Mouse (Mus musculus): Measurements from ENCODE around the gene Gm17087. TPM values are rescaled to one million over a fixed set of nuclear protein-coding genes. Genes with fewer than 3 reads are reported as not detected.

Gene Gm17087
- polyA plus RNA-seq (2015; fragmentation: Nextera tagmentation; extraction: Ambion mirVana), result not detected in 2 replicates

- Histone ChIP-seq H3K9me3 (ENCODE audit: control insufficient read depth, low read length) (no peaks in the 10 kb centered on the region), H3K36me3 (ENCODE audit: control insufficient read depth, insufficient read depth, low read length) (no peaks in the 10 kb centered on the region), H3K27ac (ENCODE audit: low read length) (no peak within 1 kb of the TSS), H3K9ac (ENCODE audit: low read length) (no peak within 1 kb of the TSS), H3K27me3 (ENCODE audit: control insufficient read depth, insufficient read depth, low read depth, low read length) (no peaks in the 10 kb centered on the region), H3K4me1 (replicated peaks; ENCODE audit: control insufficient read depth, insufficient read depth, low read length) (no peaks in the 10 kb centered on the region), H3K4me3 (ENCODE audit: low read length) (no peak within 1 kb of the TSS), H3K4me2 (ENCODE audit: low read depth, low read length) (no peak within 1 kb of the TSS)
- WGBS, result 79% methylated on average over 6 of the region's 6 CpGs
- no peak for ATAC-seq (ENCODE audit: low read depth)
Measured at GRCm38 (mm10) chr17:8566850-8567249, at the start of gene Gm17087. Gm17087 (minus strand) TSS chr17:8566950.

GRCm38 (mm10) chr17:8613882-8614551 lies 47.3 kb upstream of the Gm17087 start:
- 32% methylated on average over 7 of the region's 7 CpGs for WGBS
- H3K4me1 ChIP-seq (replicated peaks; ENCODE audit: control insufficient read depth, insufficient read depth, low read length), result no peaks in the 10 kb centered on the region
- ATAC-seq (ENCODE audit: low read depth), result no peak

GRCm38 (mm10) chr17:8611916-8612315 lies 45.2 kb upstream of the Gm17087 start:
- no peak overlapping the region for H3K27ac ChIP-seq (ENCODE audit: low read length)
- no peaks in the 10 kb centered on the region for H3K27me3 ChIP-seq (ENCODE audit: control insufficient read depth, insufficient read depth, low read depth, low read length)
- H3K4me1 ChIP-seq (replicated peaks; ENCODE audit: control insufficient read depth, insufficient read depth, low read length), result no peaks in the 10 kb centered on the region
- H3K36me3 ChIP-seq (ENCODE audit: control insufficient read depth, insufficient read depth, low read length), result no peaks in the 10 kb centered on the region
- no peak for ATAC-seq (ENCODE audit: low read depth)
- H3K9me3 ChIP-seq (ENCODE audit: control insufficient read depth, low read length), result no peaks in the 10 kb centered on the region
- WGBS, result 71% methylated on average over 4 of the region's 4 CpGs
- no peak overlapping the region for H3K9ac ChIP-seq (ENCODE audit: low read length)
- H3K4me3 ChIP-seq (ENCODE audit: low read length), result no peak overlapping the region
- H3K4me2 ChIP-seq (ENCODE audit: low read depth, low read length), result no peak overlapping the region

More at GRCm38 (mm10) chr17:8613882-8614551, 47.3 kb upstream of the Gm17087 start:
- no peaks in the 10 kb centered on the region for H3K36me3 ChIP-seq (ENCODE audit: control insufficient read depth, insufficient read depth, low read length)
- no peak overlapping the region for H3K27ac ChIP-seq (ENCODE audit: low read length)
- H3K4me2 ChIP-seq (ENCODE audit: low read depth, low read length), result no peak overlapping the region
- no peak overlapping the region for H3K9ac ChIP-seq (ENCODE audit: low read length)
- no peaks in the 10 kb centered on the region for H3K9me3 ChIP-seq (ENCODE audit: control insufficient read depth, low read length)
- H3K4me3 ChIP-seq (ENCODE audit: low read length), result no peak overlapping the region
- no peaks in the 10 kb centered on the region for H3K27me3 ChIP-seq (ENCODE audit: control insufficient read depth, insufficient read depth, low read depth, low read length)

- Histone ChIP-seq H3K27ac (ENCODE audit: low read length) (no peak overlapping the region), H3K9me3 (ENCODE audit: control insufficient read depth, low read length) (no peaks in the 10 kb centered on the region), H3K4me2 (ENCODE audit: low read depth, low read length) (no peak overlapping the region), H3K4me1 (replicated peaks; ENCODE audit: control insufficient read depth, insufficient read depth, low read length) (no peaks in the 10 kb centered on the region), H3K9ac (ENCODE audit: low read length) (no peak overlapping the region), H3K4me3 (ENCODE audit: low read length) (no peak overlapping the region), H3K27me3 (ENCODE audit: control insufficient read depth, insufficient read depth, low read depth, low read length) (no peaks in the 10 kb centered on the region), H3K36me3 (ENCODE audit: control insufficient read depth, insufficient read depth, low read length) (no peaks in the 10 kb centered on the region)
- ATAC-seq (ENCODE audit: low read depth), result no peak
- 63% methylated on average over 3 of the region's 3 CpGs for WGBS
Measured at GRCm38 (mm10) chr17:8606695-8607094, 39.9 kb upstream of the Gm17087 start.

- Histone ChIP-seq H3K4me1 (replicated peaks; ENCODE audit: control insufficient read depth, insufficient read depth, low read length) (no peaks in the 10 kb centered on the region), H3K9ac (ENCODE audit: low read length) (no peak overlapping the region), H3K27ac (ENCODE audit: low read length) (no peak overlapping the region), H3K27me3 (ENCODE audit: control insufficient read depth, insufficient read depth, low read depth, low read length) (no peaks in the 10 kb centered on the region), H3K9me3 (ENCODE audit: control insufficient read depth, low read length) (no peaks in the 10 kb centered on the region), H3K4me3 (ENCODE audit: low read length) (no peak overlapping the region), H3K36me3 (ENCODE audit: control insufficient read depth, insufficient read depth, low read length) (no peaks in the 10 kb centered on the region), H3K4me2 (ENCODE audit: low read depth, low read length) (no peak overlapping the region)
- no peak for ATAC-seq (ENCODE audit: low read depth)
- WGBS, result 78% methylated on average over 5 of the region's 5 CpGs
Measured at GRCm38 (mm10) chr17:8605921-8606320, 39.2 kb upstream of the Gm17087 start.

- 88% methylated on average over 3 of the region's 3 CpGs for WGBS
- no peaks in the 10 kb centered on the region for H3K4me1 ChIP-seq (replicated peaks; ENCODE audit: control insufficient read depth, insufficient read depth, low read length)
Measured at GRCm38 (mm10) chr17:8602976-8603375, 36.2 kb upstream of the Gm17087 start.

GRCm38 (mm10) chr17:8597790-8598189 lies 31.0 kb upstream of the Gm17087 start:
- Histone ChIP-seq H3K9me3 (ENCODE audit: control insufficient read depth, low read length) (no peaks in the 10 kb centered on the region), H3K9ac (ENCODE audit: low read length) (no peak overlapping the region), H3K27ac (ENCODE audit: low read length) (no peak overlapping the region), H3K4me1 (replicated peaks; ENCODE audit: control insufficient read depth, insufficient read depth, low read length) (no peaks in the 10 kb centered on the region), H3K4me3 (ENCODE audit: low read length) (no peak overlapping the region), H3K27me3 (ENCODE audit: control insufficient read depth, insufficient read depth, low read depth, low read length) (no peaks in the 10 kb centered on the region; the same call in 1 of the 2 replicates), H3K4me2 (ENCODE audit: low read depth, low read length) (no peak overlapping the region), H3K36me3 (ENCODE audit: control insufficient read depth, insufficient read depth, low read length) (no peaks in the 10 kb centered on the region)
- WGBS, result 9% methylated on average over 7 of the region's 7 CpGs
- ATAC-seq (ENCODE audit: low read depth), result peak; percentile 49; the same call in 1 of the 2 replicates

More at GRCm38 (mm10) chr17:8602976-8603375, 36.2 kb upstream of the Gm17087 start:
- Histone ChIP-seq H3K4me3 (ENCODE audit: low read length) (no peak overlapping the region), H3K4me2 (ENCODE audit: low read depth, low read length) (no peak overlapping the region), H3K36me3 (ENCODE audit: control insufficient read depth, insufficient read depth, low read length) (no peaks in the 10 kb centered on the region), H3K27me3 (ENCODE audit: control insufficient read depth, insufficient read depth, low read depth, low read length) (no peaks in the 10 kb centered on the region), H3K9me3 (ENCODE audit: control insufficient read depth, low read length) (no peaks in the 10 kb centered on the region), H3K9ac (ENCODE audit: low read length) (no peak overlapping the region), H3K27ac (ENCODE audit: low read length) (no peak overlapping the region)
- no peak for ATAC-seq (ENCODE audit: low read depth)

- WGBS, result 8% methylated on average over 22 of the region's 22 CpGs
- H3K4me3 ChIP-seq (ENCODE audit: low read length), result no peak overlapping the region
- no peaks in the 10 kb centered on the region for H3K9me3 ChIP-seq (ENCODE audit: control insufficient read depth, low read length)
- H3K9ac ChIP-seq (ENCODE audit: low read length), result no peak overlapping the region
- H3K4me2 ChIP-seq (ENCODE audit: low read depth, low read length), result peak overlapping the region; percentile 26; the same call in 1 of the 2 replicates
- peak; percentile 57; the same call in 1 of the 2 replicates for ATAC-seq (ENCODE audit: low read depth)
- H3K27me3 ChIP-seq (ENCODE audit: control insufficient read depth, insufficient read depth, low read depth, low read length), result no peaks in the 10 kb centered on the region; the same call in 1 of the 2 replicates
- no peaks in the 10 kb centered on the region for H3K36me3 ChIP-seq (ENCODE audit: control insufficient read depth, insufficient read depth, low read length)
- H3K27ac ChIP-seq (ENCODE audit: low read length), result no peak overlapping the region
- H3K4me1 ChIP-seq (replicated peaks; ENCODE audit: control insufficient read depth, insufficient read depth, low read length), result no peaks in the 10 kb centered on the region
Measured at GRCm38 (mm10) chr17:8592427-8593277, 25.9 kb upstream of the Gm17087 start.

- Histone ChIP-seq H3K27me3 (ENCODE audit: control insufficient read depth, insufficient read depth, low read depth, low read length) (no peaks in the 10 kb centered on the region), H3K4me3 (ENCODE audit: low read length) (no peak overlapping the region), H3K9me3 (ENCODE audit: control insufficient read depth, low read length) (no peaks in the 10 kb centered on the region), H3K4me1 (replicated peaks; ENCODE audit: control insufficient read depth, insufficient read depth, low read length) (no peaks in the 10 kb centered on the region), H3K9ac (ENCODE audit: low read length) (no peak overlapping the region), H3K4me2 (ENCODE audit: low read depth, low read length) (no peak overlapping the region), H3K27ac (ENCODE audit: low read length) (no peak overlapping the region), H3K36me3 (ENCODE audit: control insufficient read depth, insufficient read depth, low read length) (no peaks in the 10 kb centered on the region)
- 72% methylated on average over 8 of the region's 8 CpGs for WGBS
- ATAC-seq (ENCODE audit: low read depth), result no peak
Measured at GRCm38 (mm10) chr17:8581579-8581978, 14.8 kb upstream of the Gm17087 start.

All from lung, embryonic 16.5 days (tissue).